Mouse (Mus musculus) heart, embryonic 10.5 days (tissue): ENCODE results near the gene Cab39l. TPM values are rescaled to one million over a fixed set of nuclear protein-coding genes. Genes with fewer than 3 reads are reported as not detected.

Experiments
- DNase-seq: peaks from one replicate; pipeline ENCODE4 v3.0.0-alpha.2; 2017; ENCODE audit warnings: low spot score
- H3K27ac ChIP-seq: fragments of 300-500 bp; sonication (generic); 2 replicates; pipeline ENCODE4 v1.5.1; 2016; ENCODE audit warnings: mild to moderate bottlenecking
- H3K27me3 ChIP-seq: fragments of 300-500 bp; sonication (generic); 2 replicates; pipeline ENCODE4 v1.6.1; 2016; ENCODE audit warnings: mild to moderate bottlenecking; ENCODE audit not compliant: poor library complexity, insufficient read depth, severe bottlenecking
- H3K36me3 ChIP-seq: fragments of 300-500 bp; sonication (generic); 2 replicates; pipeline ENCODE4 v1.6.1; 2016; ENCODE audit warnings: mild to moderate bottlenecking, moderate library complexity
- H3K4me1 ChIP-seq: fragments of 300-500 bp; sonication (generic); 2 replicates; pipeline ENCODE4 v1.6.1; 2016; ENCODE audit warnings: mild to moderate bottlenecking
- H3K4me3 ChIP-seq: fragments of 300-500 bp; sonication (generic); 2 replicates; pipeline ENCODE4 v1.5.1; 2016; ENCODE audit warnings: mild to moderate bottlenecking, moderate library complexity
- H3K9me3 ChIP-seq: fragments of 300-500 bp; sonication (generic); 2 replicates; pipeline ENCODE4 v1.6.1; 2016; ENCODE audit warnings: mild to moderate bottlenecking, moderate library complexity
- WGBS: fragments of 180-500 bp; shearing (Covaris S2); methylation state at CpG from one replicate; pipeline ENCODE4 v1.1.7; 2016; 5-methylcytosine and 5-hydroxymethylcytosine counted together
- polyA plus RNA-seq: library from polyadenylated mRNA; unstranded; fragments of >200 nt; fragmentation: Nextera tagmentation; extraction: Ambion mirVana; gene quantifications from 2 replicates; pipeline ENCODE4 v1.2.1, GENCODE M21; 2016

Gene Cab39l
- polyA plus RNA-seq, 1 experiment from 2014 or later = 37.8 TPM

GRCm38 (mm10) chr14:59627823-59628222 is 187.1 kb downstream of the Cab39l start:
- 46% methylated on average over 7 of the region's 7 CpGs for WGBS
- H3K4me1 ChIP-seq = peaks cover 37% of the 10 kb centered on the region
- no peaks in the 10 kb centered on the region for H3K9me3 ChIP-seq
- H3K27ac ChIP-seq = 0 out of 2 replicates have a peak overlapping the region, but pooled peaks have one; percentile 36
- DNase-seq = no peak
- H3K27me3 ChIP-seq = no peaks in the 10 kb centered on the region; the same call in 1 of the 2 replicates
- peak overlapping the region; percentile 73 for H3K4me3 ChIP-seq
- H3K36me3 ChIP-seq = peaks cover 12% of the 10 kb centered on the region

GRCm38 (mm10) chr14:59629308-59629707 is 188.5 kb downstream of the Cab39l start:
- Histone ChIP-seq H3K4me3 (no peak overlapping the region), H3K4me1 (peaks cover 37% of the 10 kb centered on the region), H3K27ac (no peak overlapping the region), H3K27me3 (no peaks in the 10 kb centered on the region; the same call in 1 of the 2 replicates), H3K9me3 (no peaks in the 10 kb centered on the region), H3K36me3 (peaks cover 12% of the 10 kb centered on the region)
- DNase-seq = no peak
- 87% methylated on average over 15 of the region's 15 CpGs for WGBS

GRCm38 (mm10) chr14:59630096-59630495 is 189.3 kb downstream of the Cab39l start:
- H3K4me1 ChIP-seq = peaks cover 33% of the 10 kb centered on the region
- H3K27me3 ChIP-seq = no peaks in the 10 kb centered on the region; the same call in 1 of the 2 replicates
- H3K4me3 ChIP-seq = no peak overlapping the region
- H3K9me3 ChIP-seq = no peaks in the 10 kb centered on the region
- H3K27ac ChIP-seq = no peak overlapping the region
- peaks cover 12% of the 10 kb centered on the region for H3K36me3 ChIP-seq
- no peak for DNase-seq
- WGBS = 88% methylated on average over 9 of the region's 9 CpGs

DNA sequence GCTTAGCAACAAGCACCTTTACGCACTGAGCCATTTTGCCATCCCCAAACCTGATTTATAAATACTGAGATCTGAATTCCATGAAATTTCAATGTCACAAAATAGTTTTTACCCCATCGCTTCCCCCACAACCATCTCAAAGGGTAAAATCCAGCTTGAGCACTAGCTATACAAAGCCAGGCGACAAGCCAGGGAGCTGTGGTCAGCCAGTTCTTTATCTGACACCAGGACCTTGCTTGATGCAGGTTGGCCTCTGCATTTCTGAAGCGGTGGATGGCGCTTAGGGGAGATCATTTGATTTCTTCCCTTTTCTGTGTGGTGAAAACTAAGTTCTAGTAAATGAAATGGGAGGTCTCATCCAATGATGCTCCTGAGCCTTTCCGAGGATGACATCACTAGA is 191.3 kb downstream of the Cab39l start:
- no peaks in the 10 kb centered on the region for H3K27me3 ChIP-seq
- H3K27ac ChIP-seq = no peak overlapping the region
- DNase-seq = no peak
- peaks cover 12% of the 10 kb centered on the region for H3K36me3 ChIP-seq
- 77% methylated on average over 6 of the region's 6 CpGs for WGBS
- H3K4me3 ChIP-seq = no peak overlapping the region
- no peaks in the 10 kb centered on the region for H3K9me3 ChIP-seq
- peaks cover 15% of the 10 kb centered on the region; the same call in 1 of the 2 replicates for H3K4me1 ChIP-seq

GRCm38 (mm10) chr14:59633295-59633898 is 192.6 kb downstream of the Cab39l start:
- Histone ChIP-seq H3K36me3 (peaks cover 12% of the 10 kb centered on the region), H3K27me3 (no peaks in the 10 kb centered on the region), H3K4me3 (no peak overlapping the region), H3K9me3 (no peaks in the 10 kb centered on the region), H3K4me1 (0 out of 2 replicates have a peak, but pooled peaks cover 5% of the 10 kb centered on the region), H3K27ac (no peak overlapping the region)
- WGBS = 67% methylated on average over 5 of the region's 5 CpGs
- DNase-seq = no peak

- whole genome bisulfite sequencing = 74% methylated on average over 9 of the region's 9 CpGs
- peaks cover 12% of the 10 kb centered on the region for H3K36me3 ChIP-seq
- H3K4me1 ChIP-seq = peaks cover 8% of the 10 kb centered on the region; the same call in 1 of the 2 replicates
- no peaks in the 10 kb centered on the region for H3K9me3 ChIP-seq
- no peak for DNase-seq
- no peak overlapping the region for H3K4me3 ChIP-seq
- H3K27ac ChIP-seq = no peak overlapping the region
- no peaks in the 10 kb centered on the region for H3K27me3 ChIP-seq
Observed at GRCm38 (mm10) chr14:59633988-59634387, 193.2 kb downstream of the Cab39l start.

Other genes starting within 250 kb of the Cab39l start
- gene Rcbtb1, start 239.8 kb upstream of the Cab39l start, polyA plus RNA-seq = 36.1 and 63.3 TPM in 2 replicates
- not detected in 2 replicates for gene Gm6904, start 180.8 kb upstream of the Cab39l start, polyA plus RNA-seq
- gene Phf11a, start 143.4 kb upstream of the Cab39l start, polyA plus RNA-seq = not detected in 2 replicates
- gene Phf11b, start 99.6 kb upstream of the Cab39l start, polyA plus RNA-seq = 0.27 TPM in 1 of 2 replicates, not detected in the other
- gene Phf11d, start 75.5 kb upstream of the Cab39l start, polyA plus RNA-seq = 0.21 and 0.28 TPM in 2 replicates
- gene Phf11c, start 45.6 kb upstream of the Cab39l start, polyA plus RNA-seq = 0.49 and 0.54 TPM in 2 replicates
- gene Setdb2, start 88 bp upstream of the Cab39l start, polyA plus RNA-seq = 9.2 and 9.6 TPM in 2 replicates
- gene Cdadc1, start 157.0 kb downstream of the Cab39l start, polyA plus RNA-seq = 25.7 and 28.0 TPM in 2 replicates
- gene Shisa2, start 184.3 kb downstream of the Cab39l start, polyA plus RNA-seq = 9.4 and 23.6 TPM in 2 replicates